ENCODE assay signal across 15 mouse cellular contexts in the genomic region with DNA sequence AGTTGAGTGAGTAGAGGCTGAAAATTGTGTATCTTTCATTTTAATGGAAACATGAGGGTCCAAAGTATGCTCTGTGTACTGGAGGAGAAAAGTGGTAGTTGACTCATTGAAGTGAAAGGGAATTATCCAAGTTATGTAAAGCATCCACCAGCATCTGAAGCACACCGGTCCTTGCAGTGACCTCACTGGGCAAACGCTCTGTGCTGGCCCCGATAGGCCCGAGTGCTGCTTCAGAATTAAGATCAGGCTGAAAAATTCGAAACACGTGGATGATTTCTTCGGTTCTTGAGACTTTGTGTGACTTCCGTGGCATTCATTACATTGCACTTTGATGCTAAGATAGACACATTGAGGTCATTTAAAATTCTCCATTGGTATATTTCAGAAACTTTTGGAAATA.
"Had no signal": no experiment of that assay in that cellular context is flagged by ENCODE, and none has a peak within 500 bp of the region (broad histone marks: within the 10 kb centered on the region; RNA-seq: fewer than 3 reads in every experiment).

No protein-coding gene starts in this region.

- H3K4me3 ChIP-seq: limb, embryonic 12.5 days; liver, embryonic 13.5 days; midbrain, embryonic 12.5 days; neural tube, embryonic 13.5 days; stomach, embryonic 15.5 days had no signal

- H3K27me3 ChIP-seq: limb, embryonic 12.5 days; midbrain, embryonic 12.5 days; neural tube, embryonic 13.5 days; stomach, embryonic 15.5 days had no signal

- H3K4me1 ChIP-seq: liver, embryonic 13.5 days had no signal

- ATAC-seq: intestine, postnatal 0 days; liver, postnatal 0 days; midbrain, embryonic 16.5 days had no signal

- H3K4me2 ChIP-seq: limb, embryonic 12.5 days; liver, embryonic 13.5 days; midbrain, embryonic 12.5 days; neural tube, embryonic 13.5 days; stomach, embryonic 15.5 days had no signal

- H3K9me3 ChIP-seq: limb, embryonic 12.5 days; liver, embryonic 13.5 days; midbrain, embryonic 12.5 days; neural tube, embryonic 13.5 days; stomach, embryonic 15.5 days had no signal

- DNase-seq: kidney, adult 8-10 months; kidney, postnatal 10 days; layer of hippocampus, postnatal 36 days; liver; liver, embryonic 13.5 days; liver, postnatal 0 days; retina, postnatal 1 day; right cerebral cortex, postnatal 4 days; thymus, postnatal 4 days had no signal

- H3K36me3 ChIP-seq: liver, embryonic 13.5 days had no signal

- H3K9ac ChIP-seq: limb, embryonic 12.5 days; liver, embryonic 13.5 days; liver, postnatal 0 days; midbrain, embryonic 12.5 days; neural tube, embryonic 13.5 days; stomach, embryonic 15.5 days had no signal

- H3K27ac ChIP-seq: limb, embryonic 12.5 days; liver, embryonic 13.5 days; midbrain, embryonic 12.5 days; neural tube, embryonic 13.5 days; stomach, embryonic 15.5 days had no signal
